Mouse (Mus musculus) forebrain, embryonic 12.5 days (tissue): ENCODE measurements around the gene Trim59. TPM values are rescaled to one million over a fixed set of nuclear protein-coding genes. Genes with fewer than 3 reads are reported as not detected.
A peak's percentile ranks its signal among the peaks of the same experiment; 100 is the strongest.
"Not testable (repeated sequence)": the region's sequence is repeated elsewhere in the genome, so short reads cannot be mapped to it uniquely, and the experiment has no call there.

Experiments
- ATAC-seq: fragments of 200-750 bp; cut with Nextera tagmentation; 2 replicates; pipeline ENCODE4 v1.8.0; 2017; ENCODE audit warnings: moderate TSS enrichment; ENCODE audit not compliant: low FRiP score
- H3K27ac ChIP-seq: fragments of 300-500 bp; sonication (generic); 2 replicates; pipeline ENCODE4 v1.5.1; 2016; ENCODE audit warnings: mild to moderate bottlenecking
- H3K27me3 ChIP-seq: fragments of 300-500 bp; sonication (generic); 2 replicates; pipeline ENCODE4 v1.6.1; 2016; ENCODE audit warnings: mild to moderate bottlenecking
- H3K36me3 ChIP-seq: fragments of 300-500 bp; sonication (generic); replicated peaks from 2 replicates; pipeline ENCODE4 v1.6.1; 2016; ENCODE audit warnings: mild to moderate bottlenecking
- H3K4me1 ChIP-seq: fragments of 300-500 bp; sonication (generic); 2 replicates; pipeline ENCODE4 v1.6.1; 2016
- H3K4me2 ChIP-seq: fragments of 300-500 bp; sonication (generic); 2 replicates; pipeline ENCODE4 v1.6.1; 2016; ENCODE audit warnings: mild to moderate bottlenecking, moderate library complexity
- H3K4me3 ChIP-seq: fragments of 300-500 bp; sonication (generic); replicated peaks from 2 replicates; pipeline ENCODE4 v1.5.1; 2016; ENCODE audit warnings: mild to moderate bottlenecking
- H3K9ac ChIP-seq: fragments of 300-500 bp; sonication (generic); 2 replicates; pipeline ENCODE4 v1.6.1; 2016; ENCODE audit warnings: mild to moderate bottlenecking
- H3K9me3 ChIP-seq: fragments of 300-500 bp; sonication (generic); 2 replicates; pipeline ENCODE4 v1.6.1; 2016
- WGBS: fragments of 180-500 bp; shearing (Covaris S2); methylation state at CpG from one replicate; pipeline ENCODE4 v1.1.7; 2016; 5-methylcytosine and 5-hydroxymethylcytosine counted together
- polyA plus RNA-seq: library from polyadenylated mRNA; unstranded; fragments of >200 nt; fragmentation: Nextera tagmentation; extraction: Ambion mirVana; gene quantifications from 2 replicates; pipeline ENCODE4 v1.2.1, GENCODE M21; 2016

The Trim59 gene
- polyA plus RNA-seq, 1 experiment from 2014 or later = 189 TPM

DNA sequence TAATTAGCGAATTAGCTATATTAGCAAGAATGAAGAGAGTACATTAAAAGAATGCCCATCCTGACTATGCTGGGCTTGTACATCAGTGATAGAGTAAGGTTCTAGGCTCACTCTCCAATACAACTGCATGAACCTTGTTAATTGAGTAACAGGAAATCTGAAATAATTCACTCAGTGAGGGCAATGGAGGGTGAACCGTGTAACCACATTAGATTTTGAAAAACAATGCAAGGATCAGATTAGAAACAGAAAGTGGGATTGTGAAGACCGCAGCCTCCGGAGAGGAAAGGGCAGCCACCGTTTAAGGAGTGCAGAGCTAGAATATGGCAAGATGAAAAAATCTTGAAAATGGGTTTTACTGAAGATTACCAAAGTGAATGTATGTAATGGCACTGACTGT is 3.3 kb downstream of the Trim59 start:
- peaks cover 29% of the 10 kb centered on the region for H3K4me1 ChIP-seq
- H3K36me3 ChIP-seq = peaks cover 30% of the 10 kb centered on the region
- H3K4me3 ChIP-seq = peak overlapping the region; percentile 21
- H3K9me3 ChIP-seq = no peaks in the 10 kb centered on the region
- H3K4me2 ChIP-seq = peak overlapping the region; percentile 42
- no peaks in the 10 kb centered on the region for H3K27me3 ChIP-seq
- WGBS = 73% methylated on average over 5 of the region's 5 CpGs
- ATAC-seq = no peak
- no peak overlapping the region for H3K9ac ChIP-seq
- no peak overlapping the region for H3K27ac ChIP-seq

DNA sequence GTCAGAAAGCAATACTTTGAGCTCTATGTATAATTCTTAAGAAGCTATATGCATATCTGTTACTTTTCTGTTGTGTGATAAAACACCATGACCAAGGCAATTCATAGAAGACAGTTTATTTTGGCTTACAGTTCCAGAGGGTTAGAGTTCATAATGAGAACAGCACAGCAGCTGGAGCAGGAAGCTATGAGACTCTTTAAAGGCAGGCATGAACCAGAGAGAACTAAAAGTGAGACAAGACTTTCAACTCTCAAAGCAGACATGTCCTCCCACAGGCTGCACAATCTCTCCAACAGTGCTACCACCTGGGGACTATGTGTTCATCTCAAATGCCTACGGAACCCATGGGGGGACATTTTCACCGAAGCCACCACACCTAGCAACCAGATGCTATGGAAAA is 4.5 kb downstream of the Trim59 start:
- peak overlapping the region; percentile 42 for H3K4me2 ChIP-seq
- 94% methylated on average over 2 of the region's 2 CpGs for WGBS
- no peak overlapping the region for H3K27ac ChIP-seq
- ATAC-seq = no peak
- H3K36me3 ChIP-seq = peaks cover 36% of the 10 kb centered on the region
- no peak overlapping the region for H3K9ac ChIP-seq
- H3K4me1 ChIP-seq = peaks cover 22% of the 10 kb centered on the region
- H3K27me3 ChIP-seq = no peaks in the 10 kb centered on the region
- H3K4me3 ChIP-seq = no peak overlapping the region; the same call in 1 of the 2 replicates
- H3K9me3 ChIP-seq = no peaks in the 10 kb centered on the region

DNA sequence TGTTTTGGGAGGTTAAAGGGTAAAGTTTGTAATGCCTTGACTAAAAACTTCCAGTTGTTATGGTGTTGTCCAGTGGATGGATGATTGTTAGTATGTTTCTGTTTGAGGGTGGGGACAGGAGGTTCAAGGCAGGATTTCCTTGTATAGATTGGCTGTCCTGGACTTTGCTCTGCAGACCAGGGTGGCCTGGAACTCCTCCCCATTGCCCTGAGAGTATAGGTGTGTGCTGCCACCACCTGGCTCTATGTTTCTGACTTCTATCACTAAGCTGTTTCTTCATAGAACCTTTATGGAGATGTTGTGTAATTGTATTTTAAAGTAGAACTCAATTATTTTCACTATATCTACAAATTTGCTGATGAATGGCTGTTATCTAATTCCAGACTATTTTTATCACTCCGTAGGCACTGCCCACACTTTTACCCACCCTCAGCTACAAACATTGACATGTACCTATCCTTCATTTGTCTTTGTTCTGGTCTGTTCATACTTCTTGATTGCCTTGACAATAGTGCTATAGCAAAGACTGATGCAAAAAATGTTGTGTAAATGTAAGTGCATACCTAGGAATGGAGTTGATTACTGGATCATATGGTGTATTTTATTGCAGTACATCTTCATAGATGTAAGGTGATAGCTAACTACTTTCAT is 18.3 kb downstream of the Trim59 start:
- Histone ChIP-seq H3K9ac (no peak overlapping the region), H3K27me3 (no peaks in the 10 kb centered on the region), H3K4me2 (no peak overlapping the region), H3K27ac (no peak overlapping the region), H3K4me1 (no peaks in the 10 kb centered on the region), H3K36me3 (peaks cover 69% of the 10 kb centered on the region), H3K9me3 (no peaks in the 10 kb centered on the region), H3K4me3 (no peak overlapping the region)
- no peak for ATAC-seq
- 97% methylated on average over 1 of the region's 1 CpGs for WGBS

DNA sequence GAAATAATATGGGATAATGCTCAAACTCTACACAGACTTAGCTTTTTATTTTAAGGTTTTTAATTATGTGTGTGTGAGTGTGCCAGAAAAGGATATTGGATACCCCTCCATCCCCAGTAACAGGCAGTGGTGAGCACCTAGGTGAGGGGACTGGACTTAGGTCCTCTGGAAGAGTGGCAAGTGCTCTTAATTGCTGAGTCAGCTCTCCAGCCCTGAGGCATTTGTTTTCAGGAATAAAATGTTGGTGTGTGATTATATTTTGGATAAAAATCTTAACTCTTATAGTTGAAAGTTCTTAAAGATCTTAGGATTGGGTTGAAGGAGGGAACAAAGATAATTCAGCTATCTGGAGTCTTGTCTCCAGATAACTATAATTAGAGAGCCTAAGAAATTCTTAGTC is 23.8 kb downstream of the Trim59 start:
- peaks cover 60% of the 10 kb centered on the region for H3K36me3 ChIP-seq
- no peak overlapping the region for H3K9ac ChIP-seq
- no peak overlapping the region for H3K4me2 ChIP-seq
- no peak overlapping the region for H3K27ac ChIP-seq
- no peaks in the 10 kb centered on the region for H3K9me3 ChIP-seq
- ATAC-seq = no peak
- H3K4me3 ChIP-seq = no peak overlapping the region
- H3K27me3 ChIP-seq = no peaks in the 10 kb centered on the region
- no peaks in the 10 kb centered on the region for H3K4me1 ChIP-seq

DNA sequence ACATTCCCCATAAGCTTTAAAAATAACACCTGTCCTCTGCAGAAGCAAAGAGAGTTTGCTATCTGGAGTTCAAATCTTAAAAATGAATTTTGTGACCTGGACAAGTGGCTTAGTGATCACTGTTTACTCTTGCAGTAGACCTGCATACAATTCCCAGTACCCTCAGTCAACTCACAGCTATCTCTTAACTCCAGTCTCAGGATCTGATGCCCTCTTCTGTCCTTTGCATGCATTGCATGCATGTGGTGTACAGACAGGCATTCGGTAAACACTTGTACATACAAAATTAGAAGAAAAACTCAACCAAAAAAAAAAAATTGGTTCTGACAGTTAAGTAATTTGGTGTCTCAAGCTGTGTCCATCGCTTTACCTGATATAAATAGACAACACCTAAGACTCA is 24.3 kb downstream of the Trim59 start:
- no peak overlapping the region for H3K9ac ChIP-seq
- no peak overlapping the region for H3K27ac ChIP-seq
- peaks cover 56% of the 10 kb centered on the region for H3K36me3 ChIP-seq
- H3K4me2 ChIP-seq = no peak overlapping the region
- no peaks in the 10 kb centered on the region for H3K4me1 ChIP-seq
- ATAC-seq = no peak
- 88% methylated on average over 2 of the region's 2 CpGs for WGBS
- no peak overlapping the region for H3K4me3 ChIP-seq
- H3K9me3 ChIP-seq = no peaks in the 10 kb centered on the region
- no peaks in the 10 kb centered on the region for H3K27me3 ChIP-seq

DNA sequence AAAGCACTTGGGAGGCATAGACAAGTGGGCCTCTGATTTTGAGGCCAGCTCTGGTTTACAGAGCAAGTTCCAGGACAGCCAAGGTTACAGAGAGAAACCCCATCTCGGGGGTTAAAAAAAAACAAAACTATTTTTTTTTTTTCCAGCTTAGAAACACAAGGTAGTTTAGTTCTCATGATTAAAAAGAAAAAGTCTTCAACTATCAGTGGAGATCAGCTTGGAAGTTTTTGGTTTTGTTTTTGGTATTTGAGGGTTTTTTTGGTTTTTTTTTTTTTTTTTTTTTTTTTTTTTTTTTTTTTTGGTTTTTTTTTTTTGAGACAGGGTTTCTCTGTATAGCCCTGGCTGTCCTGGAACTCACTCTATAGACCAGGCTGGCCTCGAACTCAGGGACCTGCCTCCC is 25.9 kb downstream of the Trim59 start:
- H3K4me1 ChIP-seq, H3K27me3 ChIP-seq, H3K4me2 ChIP-seq, ATAC-seq, H3K9me3 ChIP-seq, H3K9ac ChIP-seq, H3K4me3 ChIP-seq, H3K27ac ChIP-seq: not testable (repeated sequence)
- 93% methylated on average over 2 of the region's 2 CpGs for WGBS
- peaks cover 43% of the 10 kb centered on the region for H3K36me3 ChIP-seq

DNA sequence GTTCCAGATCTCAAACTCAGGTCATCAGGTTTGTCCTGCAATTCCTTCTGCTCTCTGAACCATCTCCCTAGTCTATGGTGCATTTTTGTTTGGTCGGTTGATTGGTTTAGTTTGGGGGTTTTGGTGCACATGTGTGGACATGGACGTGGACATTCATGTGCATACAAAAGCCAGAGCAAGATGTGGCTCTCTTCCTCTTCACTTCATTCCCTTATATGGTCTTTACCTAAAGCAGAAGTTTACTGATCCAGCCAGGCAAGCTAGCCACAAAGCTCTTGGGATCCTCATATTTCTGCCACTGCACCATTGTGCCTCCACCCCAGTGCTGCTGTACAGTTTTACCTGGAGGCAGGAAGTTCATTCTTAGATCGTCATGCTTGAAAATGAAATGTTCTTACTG is 27.4 kb downstream of the Trim59 start:
- Histone ChIP-seq H3K27ac (no peak overlapping the region), H3K4me3 (no peak overlapping the region), H3K27me3 (no peaks in the 10 kb centered on the region), H3K9ac (no peak overlapping the region), H3K4me2 (no peak overlapping the region), H3K4me1 (no peaks in the 10 kb centered on the region), H3K36me3 (peaks cover 36% of the 10 kb centered on the region), H3K9me3 (no peaks in the 10 kb centered on the region)
- no peak for ATAC-seq
- WGBS = 90% methylated on average over 3 of the region's 3 CpGs

DNA sequence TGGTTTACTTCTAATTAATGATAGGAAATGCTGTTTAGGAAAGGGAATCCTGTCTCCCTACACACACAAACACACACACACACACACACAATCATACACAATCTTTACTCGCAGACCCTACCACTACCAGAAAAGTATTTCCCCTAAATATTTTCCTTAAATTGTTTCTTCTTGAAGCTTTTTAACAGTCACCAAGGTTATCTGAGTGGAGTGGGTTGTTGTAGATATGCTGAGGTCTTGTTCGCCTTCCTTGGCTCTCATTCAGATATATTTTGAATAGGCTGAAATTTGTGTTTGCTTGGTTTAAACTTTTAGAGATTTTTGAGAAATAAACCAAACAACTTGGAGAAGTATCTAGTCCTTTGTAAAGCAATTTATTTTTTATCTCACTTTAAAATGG is 35.7 kb downstream of the Trim59 start:
- Histone ChIP-seq H3K27me3 (no peaks in the 10 kb centered on the region), H3K9ac (no peak overlapping the region), H3K36me3 (peaks cover 10% of the 10 kb centered on the region), H3K4me3 (no peak overlapping the region), H3K4me2 (no peak overlapping the region), H3K4me1 (peaks cover 11% of the 10 kb centered on the region), H3K9me3 (no peaks in the 10 kb centered on the region), H3K27ac (no peak overlapping the region)
- WGBS = 91% methylated on average over 2 of the region's 2 CpGs
- ATAC-seq = no peak

DNA sequence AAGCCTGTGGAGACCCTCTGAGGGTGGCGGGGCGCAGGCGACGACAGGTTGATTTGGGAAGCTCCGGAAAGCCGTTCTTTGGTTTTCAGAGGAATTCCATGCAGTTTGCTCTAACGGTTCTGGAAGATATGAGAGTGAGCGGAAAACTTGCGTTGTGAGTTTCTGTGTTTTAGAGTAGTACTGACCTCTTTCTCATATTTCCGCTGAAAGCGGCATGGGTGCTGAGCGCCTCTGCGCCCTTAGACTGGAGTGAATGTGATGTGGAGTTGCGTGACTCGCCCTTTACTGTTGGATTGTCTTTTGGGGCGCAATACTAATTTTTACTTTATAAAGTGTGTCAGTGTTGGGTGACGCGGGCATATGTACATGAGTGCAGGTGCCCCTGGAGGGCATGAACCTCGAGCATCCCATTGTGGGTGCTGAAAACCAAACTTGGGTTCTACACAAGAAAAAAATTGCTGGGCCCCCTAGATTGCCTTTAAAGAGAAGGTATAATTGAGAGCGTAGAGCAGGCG is 38.3 kb downstream of the Trim59 start:
- peak overlapping the region; percentile 97 for H3K4me3 ChIP-seq
- peak overlapping the region; percentile 94 for H3K9ac ChIP-seq
- peak overlapping the region; percentile 70 for H3K4me2 ChIP-seq
- H3K27me3 ChIP-seq = no peaks in the 10 kb centered on the region
- H3K9me3 ChIP-seq = no peaks in the 10 kb centered on the region
- ATAC-seq = no peak
- 6% methylated on average over 21 of the region's 21 CpGs for WGBS
- peaks cover 19% of the 10 kb centered on the region for H3K4me1 ChIP-seq
- H3K36me3 ChIP-seq = 0 out of 2 replicates have a peak, but pooled peaks cover 5% of the 10 kb centered on the region
- peak overlapping the region; percentile 95 for H3K27ac ChIP-seq

DNA sequence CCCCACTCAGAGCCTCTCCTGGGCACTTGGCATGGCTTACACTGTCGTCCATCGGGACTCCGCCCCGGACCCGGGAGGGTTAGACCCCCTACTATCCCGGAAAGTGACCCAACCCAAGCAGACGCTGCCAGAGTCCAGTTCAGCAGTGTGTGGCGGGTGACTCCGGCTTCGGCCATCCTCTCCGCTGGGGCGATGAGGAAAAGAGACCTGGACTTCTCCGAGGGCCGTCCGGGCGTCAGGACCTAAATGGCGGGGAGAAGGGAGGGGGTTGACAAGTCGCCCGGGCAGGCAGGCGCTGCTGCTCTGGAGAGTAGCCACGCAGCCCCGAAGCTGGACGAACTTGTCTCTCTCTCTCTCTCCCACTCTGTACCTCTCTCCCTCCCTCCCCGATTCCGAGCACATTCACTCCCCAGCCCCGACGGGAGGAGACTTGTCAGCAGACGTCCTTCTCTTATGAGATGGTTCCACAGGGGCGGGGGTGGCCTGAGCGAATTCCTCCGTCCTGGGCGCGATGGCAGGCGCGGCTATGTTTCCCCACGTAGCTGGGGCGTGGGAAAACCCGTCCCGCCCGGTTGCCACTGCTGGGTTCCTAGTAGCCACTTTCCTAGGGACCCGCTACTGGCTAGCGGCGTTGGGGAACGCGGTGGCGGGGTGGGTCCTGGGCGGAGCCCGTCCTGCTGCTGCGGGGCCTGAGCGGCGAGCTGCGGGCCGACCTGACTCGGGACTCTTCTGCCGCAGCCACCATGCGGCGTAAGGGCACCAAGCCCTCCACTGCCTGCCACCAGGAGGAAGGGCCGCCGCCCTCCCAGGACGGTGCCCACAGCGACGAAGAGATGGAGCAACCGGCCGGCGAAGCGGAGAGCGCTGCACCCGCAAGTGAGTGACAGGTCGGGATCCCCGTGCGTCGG is 39.0 kb downstream of the Trim59 start:
- ATAC-seq = peak; percentile 66
- Histone ChIP-seq H3K36me3 (0 out of 2 replicates have a peak, but pooled peaks cover 5% of the 10 kb centered on the region), H3K4me3 (peak overlapping the region; percentile 97), H3K4me2 (peak overlapping the region; percentile 70), H3K27me3 (no peaks in the 10 kb centered on the region), H3K9me3 (no peaks in the 10 kb centered on the region), H3K4me1 (peaks cover 19% of the 10 kb centered on the region), H3K9ac (peak overlapping the region; percentile 94), H3K27ac (peak overlapping the region; percentile 95)
- WGBS = under 1% methylated on average over 72 of the region's 72 CpGs

DNA sequence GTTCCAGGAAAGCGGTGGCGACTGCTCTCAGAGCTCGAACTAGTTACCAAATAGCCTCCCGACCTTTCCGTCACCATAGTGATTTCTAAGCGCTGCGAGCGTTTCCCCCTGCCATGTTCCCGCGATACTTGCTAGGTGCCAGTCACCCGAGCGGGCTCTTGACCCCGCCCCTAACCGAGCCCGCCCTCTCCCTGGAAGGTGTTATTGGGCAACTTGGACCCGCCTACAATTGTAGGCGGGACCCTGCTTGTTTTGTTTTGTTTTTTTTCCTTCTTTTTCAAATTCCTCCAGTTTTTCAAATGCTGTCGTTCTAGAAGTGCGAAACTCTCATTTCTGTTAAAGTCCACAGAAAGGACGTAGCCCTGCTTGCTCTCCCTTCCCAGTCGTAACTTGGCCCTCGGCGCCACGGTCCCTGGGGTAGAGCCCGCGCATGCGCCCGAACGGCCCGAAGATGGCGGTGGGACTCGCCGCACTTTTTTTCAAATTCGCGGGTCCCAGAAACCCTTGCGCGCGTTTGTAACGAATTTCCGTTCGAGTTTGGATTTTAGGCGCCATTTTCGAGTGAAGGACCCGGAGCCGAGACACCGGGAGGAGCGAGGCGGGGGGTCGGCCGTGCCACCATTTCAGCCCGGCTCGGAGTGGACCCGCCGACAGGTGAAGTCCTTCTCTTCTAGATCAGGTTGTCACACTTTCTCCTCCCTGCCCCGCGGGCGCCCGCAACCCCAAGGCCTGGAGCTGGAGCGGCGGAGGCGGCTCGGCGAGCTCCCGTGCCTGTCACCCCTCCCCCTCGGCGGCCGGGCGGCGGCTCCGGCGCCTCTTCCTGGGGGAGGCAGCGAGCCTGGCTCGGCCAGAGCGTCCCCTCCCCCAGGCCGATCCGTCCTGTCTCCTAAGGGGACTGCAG is 39.9 kb downstream of the Trim59 start, which contains the start of the genes Ift80 and Smc4:
TSS of gene Ift80 (minus strand) at position 134 of the 901 bp plus-strand sequence.
TSS of gene Smc4 (plus strand) at position 302 of the 901 bp plus-strand sequence.
- Histone ChIP-seq H3K4me2 (peak within 1 kb of the TSS; percentile 70), H3K4me1 (peaks cover 19% of the 10 kb centered on the region), H3K9me3 (no peaks in the 10 kb centered on the region), H3K36me3 (0 out of 2 replicates have a peak, but pooled peaks cover 4% of the 10 kb centered on the region), H3K4me3 (peak within 1 kb of the TSS; percentile 97), H3K27ac (peak within 1 kb of the TSS; percentile 95), H3K27me3 (no peaks in the 10 kb centered on the region), H3K9ac (peak within 1 kb of the TSS; percentile 94)
- WGBS = under 1% methylated on average over 75 of the region's 76 CpGs
- ATAC-seq = peak; percentile 97
